Mouse (Mus musculus) testis, adult 2 months (tissue): Measurements from ENCODE around the gene Erc2. TPM values are rescaled to one million over a fixed set of nuclear protein-coding genes. Genes with fewer than 3 reads are reported as not detected.

ENCODE experiments used
- H3K27ac ChIP-seq: fragments of 200-500 bp; 2 replicates; pipeline ENCODE4 v1.5.1; 2012; ENCODE audit warnings: low read depth, low read length; ENCODE audit not compliant: control insufficient read depth, insufficient read depth
- H3K27me3 ChIP-seq: fragments of 200-500 bp; 2 replicates; pipeline ENCODE4 v1.6.1; 2012; ENCODE audit warnings: mild to moderate bottlenecking, low read length, moderate library complexity; ENCODE audit not compliant: control insufficient read depth, insufficient read depth
- H3K36me3 ChIP-seq: fragments of 200-500 bp; 2 replicates; pipeline ENCODE4 v1.6.1; 2012; ENCODE audit warnings: mild to moderate bottlenecking, low read length; ENCODE audit not compliant: control insufficient read depth, insufficient read depth
- H3K4me1 ChIP-seq: fragments of 200-500 bp; 2 replicates; pipeline ENCODE4 v1.6.1; 2012; ENCODE audit warnings: low read length; ENCODE audit not compliant: control insufficient read depth, insufficient read depth
- H3K4me3 ChIP-seq: fragments of 200-500 bp; 2 replicates; pipeline ENCODE4 v1.5.1; 2012; ENCODE audit warnings: low read depth, mild to moderate bottlenecking, low read length, moderate library complexity, mixed read lengths; ENCODE audit not compliant: control insufficient read depth
- CTCF ChIP-seq: fragments of 200-500 bp; IDR thresholded peaks from 2 replicates; pipeline ENCODE4 v1.5.1; 2012; ENCODE audit warnings: low read depth, mild to moderate bottlenecking, inconsistent platforms, low read length, moderate library complexity; ENCODE audit not compliant: control insufficient read depth, insufficient read depth, insufficient replicate concordance
- POLR2A ChIP-seq: fragments of 200-500 bp; IDR thresholded peaks from 2 replicates; pipeline ENCODE4 v1.6.1; 2012; ENCODE audit warnings: low read depth, mild to moderate bottlenecking, inconsistent platforms, low read length, moderate library complexity; ENCODE audit not compliant: control insufficient read depth
- polyA plus RNA-seq: library from polyadenylated mRNA; depleted of rRNA; stranded (reverse); fragments of >200 nt; gene quantifications from 2 replicates; pipeline ENCODE4 v1.2.3, GENCODE M21; 2012

Gene Erc2
- polyA plus RNA-seq, 1 experiment: 2.4 TPM

- no peaks in the 10 kb centered on the region for H3K36me3 ChIP-seq
- TF ChIP-seq POLR2A: no peak
- TF ChIP-seq CTCF: no peak
- no peaks in the 10 kb centered on the region for H3K27me3 ChIP-seq
- H3K27ac ChIP-seq: no peak overlapping the region
- no peaks in the 10 kb centered on the region for H3K4me1 ChIP-seq
- H3K4me3 ChIP-seq: no peak overlapping the region
These were observed 362.5 kb downstream of the Erc2 start for GRCm38 (mm10) chr14:27984758-27985157.

GRCm38 (mm10) chr14:27985201-27985600 is 363.0 kb downstream of the Erc2 start:
- H3K4me3 ChIP-seq: no peak overlapping the region
- TF ChIP-seq CTCF (no peak), POLR2A (no peak)
- no peaks in the 10 kb centered on the region for H3K4me1 ChIP-seq
- H3K36me3 ChIP-seq: no peaks in the 10 kb centered on the region
- no peaks in the 10 kb centered on the region for H3K27me3 ChIP-seq
- no peak overlapping the region for H3K27ac ChIP-seq

DNA sequence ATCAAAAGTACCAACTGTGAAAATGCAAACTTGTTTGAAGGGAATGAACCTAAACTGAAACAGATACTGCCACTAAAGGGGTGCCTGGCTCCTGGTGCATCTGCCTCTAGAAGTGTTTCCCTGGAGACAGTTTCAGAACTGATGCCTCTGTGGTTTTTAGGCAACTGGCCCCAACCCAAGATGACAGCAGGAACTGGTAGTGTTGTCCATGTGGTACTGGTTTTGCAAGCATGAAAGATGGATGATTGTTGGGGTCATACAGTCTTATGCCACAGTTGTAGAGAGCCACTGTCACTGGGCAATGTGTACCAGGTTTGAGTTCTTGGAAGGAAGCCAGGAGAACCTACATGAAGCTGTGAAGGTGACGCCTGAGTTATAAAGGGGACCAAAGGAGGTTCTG is 365.2 kb downstream of the Erc2 start:
- no peaks in the 10 kb centered on the region for H3K27me3 ChIP-seq
- no peak overlapping the region for H3K27ac ChIP-seq
- H3K4me1 ChIP-seq: no peaks in the 10 kb centered on the region
- TF ChIP-seq CTCF (no peak), POLR2A (no peak)
- no peaks in the 10 kb centered on the region for H3K36me3 ChIP-seq
- H3K4me3 ChIP-seq: no peak overlapping the region

DNA sequence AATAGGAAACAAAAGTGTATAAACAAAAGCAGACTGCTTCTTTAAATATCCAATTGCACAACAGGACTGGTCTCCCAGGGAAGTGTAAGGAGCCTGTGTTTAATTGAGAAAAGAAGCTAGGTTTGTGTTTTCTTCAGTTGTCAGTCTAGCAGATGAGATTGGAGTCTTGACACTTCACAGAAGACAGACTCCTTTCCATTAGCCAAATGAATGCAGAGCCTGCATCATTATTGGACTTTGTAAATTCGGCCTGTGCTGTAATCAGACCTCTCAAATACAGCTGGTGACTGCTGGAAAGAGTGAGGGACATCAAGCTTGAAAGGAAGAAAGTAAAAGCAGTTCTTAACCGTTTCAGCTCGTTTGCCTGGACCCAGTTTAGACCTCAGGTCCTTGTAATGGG is 376.3 kb downstream of the Erc2 start:
- no peaks in the 10 kb centered on the region for H3K4me1 ChIP-seq

DNA sequence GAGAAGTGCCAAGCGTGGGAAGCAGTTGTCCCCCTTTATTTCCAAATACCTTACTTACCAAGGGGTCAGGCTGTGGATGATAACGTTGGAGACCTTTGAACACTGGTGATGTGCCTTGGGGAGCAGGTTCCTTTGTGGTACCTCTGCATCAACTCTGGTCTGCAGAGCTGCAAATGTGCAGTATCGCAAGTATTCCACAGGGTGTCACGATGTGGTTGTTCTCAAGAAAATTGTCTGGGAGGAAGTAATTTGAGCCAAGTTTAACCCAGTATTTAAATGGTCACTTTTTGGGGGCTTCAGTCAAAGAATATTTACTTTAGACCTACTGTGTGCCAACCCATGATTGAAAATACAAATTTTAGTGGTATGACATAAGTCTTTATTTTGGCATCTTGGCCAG is 381.8 kb downstream of the Erc2 start:
- H3K4me3 ChIP-seq: no peak overlapping the region
- H3K4me1 ChIP-seq: no peaks in the 10 kb centered on the region
- no peak overlapping the region for H3K27ac ChIP-seq
- TF ChIP-seq POLR2A (no peak), CTCF (no peak)
- no peaks in the 10 kb centered on the region for H3K27me3 ChIP-seq
- no peaks in the 10 kb centered on the region for H3K36me3 ChIP-seq

More for the DNA sequence above, 376.3 kb downstream of the Erc2 start:
- Histone ChIP-seq H3K27me3 (no peaks in the 10 kb centered on the region), H3K36me3 (no peaks in the 10 kb centered on the region), H3K4me3 (no peak overlapping the region), H3K27ac (no peak overlapping the region)
- TF ChIP-seq CTCF (no peak), POLR2A (no peak)

- Histone ChIP-seq H3K4me1 (no peaks in the 10 kb centered on the region), H3K27me3 (no peaks in the 10 kb centered on the region), H3K36me3 (no peaks in the 10 kb centered on the region), H3K4me3 (no peak overlapping the region), H3K27ac (no peak overlapping the region)
- TF ChIP-seq POLR2A: no peak
- TF ChIP-seq CTCF: no peak
These were observed 388.5 kb downstream of the Erc2 start for GRCm38 (mm10) chr14:28010536-28011280.

- H3K27ac ChIP-seq: no peak overlapping the region
- no peaks in the 10 kb centered on the region for H3K27me3 ChIP-seq
- no peaks in the 10 kb centered on the region for H3K36me3 ChIP-seq
- no peaks in the 10 kb centered on the region for H3K4me1 ChIP-seq
- no peak overlapping the region for H3K4me3 ChIP-seq
- TF ChIP-seq CTCF: no peak
- no peak for TF ChIP-seq POLR2A
These were observed 401.0 kb downstream of the Erc2 start for GRCm38 (mm10) chr14:28023199-28023598.
